Mouse (Mus musculus) liver, embryonic 14 days (tissue): ENCODE measurements around the gene Cpsf4. TPM values are rescaled to one million over a fixed set of nuclear protein-coding genes. Genes with fewer than 3 reads are reported as not detected.

Experiments used
- polyA plus RNA-seq: library from polyadenylated mRNA; depleted of rRNA; stranded (reverse); fragments of >200 nt; gene quantifications from 2 replicates; pipeline ENCODE4 v1.2.3, GENCODE M21; 2012; rRNA removed

The Cpsf4 gene
- polyA plus RNA-seq, result 27.1 and 29.8 TPM in 2 replicates

DNA sequence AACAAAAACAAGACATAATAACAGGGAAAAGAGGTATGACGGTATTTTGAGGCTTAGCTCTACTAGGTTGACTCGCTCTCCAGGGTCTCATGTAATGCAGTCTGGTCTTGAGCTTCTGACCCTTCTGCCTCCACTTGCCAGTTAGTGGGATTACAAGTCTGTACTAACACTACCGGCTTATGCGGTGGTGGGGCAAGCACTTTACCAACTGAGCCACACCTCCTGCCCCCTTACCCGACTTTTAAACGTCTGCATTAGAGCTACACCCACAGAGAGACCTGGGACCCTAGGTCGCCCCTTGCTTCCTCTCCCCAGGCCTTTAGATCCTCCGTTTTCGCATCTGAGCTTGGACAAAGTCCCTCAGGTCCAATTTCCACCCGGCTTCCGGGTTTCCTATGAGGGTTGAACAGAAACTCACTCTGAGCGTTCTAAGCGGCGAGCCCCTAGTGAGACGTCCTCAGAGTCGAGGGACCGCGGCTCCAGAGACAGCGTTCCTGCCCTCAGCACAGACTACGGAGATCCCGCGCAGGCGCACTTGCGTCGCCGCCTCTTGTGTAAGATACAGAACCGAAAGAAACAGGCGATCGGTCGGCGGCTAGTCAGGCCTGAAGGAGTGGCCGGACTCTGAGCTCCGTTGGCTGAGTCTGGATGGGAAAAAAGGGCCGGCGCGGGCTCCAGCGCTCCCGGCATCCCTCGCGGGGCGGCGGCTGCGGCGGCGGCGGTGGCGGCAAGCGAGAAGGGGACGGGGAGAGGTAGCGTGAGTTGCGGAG, at the start of gene Cpsf4, which contains the start of gene Ptcd1:
TSS of gene Cpsf4 (plus strand) at position 678 of the 770 bp plus-strand sequence.
TSS of gene Ptcd1 (minus strand) at position 573 of the 770 bp plus-strand sequence.

DNA sequence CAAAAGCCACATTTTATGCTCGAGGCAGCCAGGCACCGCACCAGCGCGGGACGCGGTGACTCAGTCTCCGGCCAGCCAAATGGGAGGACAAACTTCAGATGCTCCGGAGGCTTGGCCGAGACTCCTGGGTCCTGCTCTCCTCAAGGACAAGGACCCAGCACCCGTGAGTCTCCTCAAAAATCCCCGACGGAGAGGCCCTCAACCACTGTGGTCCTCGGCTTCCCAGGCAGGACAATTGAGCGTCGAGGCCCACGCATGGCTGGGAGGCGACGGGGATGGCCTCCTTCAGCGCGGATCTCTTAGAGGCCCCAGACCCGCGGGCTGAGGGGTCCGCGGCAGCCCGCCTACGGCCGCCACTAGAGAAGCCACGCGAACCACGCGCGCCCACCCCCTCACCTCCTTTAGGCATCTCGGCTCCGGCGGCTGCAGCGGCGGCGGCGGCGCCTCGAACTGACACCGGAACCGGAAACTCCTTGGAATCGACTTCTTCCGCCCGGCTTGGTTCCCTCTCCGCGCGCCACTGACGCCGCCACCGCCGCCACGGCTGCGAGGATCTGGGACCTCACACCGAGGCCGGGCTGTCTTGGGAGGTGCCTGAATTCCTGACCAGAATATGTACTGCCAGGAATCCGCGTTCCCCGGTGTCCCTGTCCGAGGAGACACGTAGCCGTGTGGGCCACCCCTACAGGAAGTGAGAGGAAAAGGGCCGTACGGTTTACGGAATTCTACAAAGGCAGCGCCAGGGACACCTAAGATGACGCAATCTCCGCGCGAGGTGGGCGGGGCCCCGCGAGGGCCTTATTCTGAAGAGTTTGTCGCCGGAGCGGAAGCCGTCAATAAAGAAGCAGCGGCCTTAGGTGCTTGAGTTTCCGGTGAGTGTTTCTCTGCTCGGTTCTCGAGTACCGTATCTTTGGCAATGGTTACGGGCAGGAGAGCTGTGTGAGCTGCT, 27.2 kb upstream of the Cpsf4 start, which contains the start of the genes Pdap1 and Bud31:
TSS of gene Pdap1 (minus strand) at position 668 of the 949 bp plus-strand sequence.
TSS of gene Bud31 (plus strand) at position 792 of the 949 bp plus-strand sequence.

GRCm38 (mm10) chr5:145191962-145192361, 24.9 kb downstream of the Cpsf4 start, which contains the start of gene Atp5j2:
Atp5j2 (minus strand) TSS chr5:145192062.

GRCm38 (mm10) chr5:145201321-145201991, 34.4 kb downstream of the Cpsf4 start, which contains the start of gene Zkscan14:
Zkscan14 (minus strand) TSS chr5:145201868.

DNA sequence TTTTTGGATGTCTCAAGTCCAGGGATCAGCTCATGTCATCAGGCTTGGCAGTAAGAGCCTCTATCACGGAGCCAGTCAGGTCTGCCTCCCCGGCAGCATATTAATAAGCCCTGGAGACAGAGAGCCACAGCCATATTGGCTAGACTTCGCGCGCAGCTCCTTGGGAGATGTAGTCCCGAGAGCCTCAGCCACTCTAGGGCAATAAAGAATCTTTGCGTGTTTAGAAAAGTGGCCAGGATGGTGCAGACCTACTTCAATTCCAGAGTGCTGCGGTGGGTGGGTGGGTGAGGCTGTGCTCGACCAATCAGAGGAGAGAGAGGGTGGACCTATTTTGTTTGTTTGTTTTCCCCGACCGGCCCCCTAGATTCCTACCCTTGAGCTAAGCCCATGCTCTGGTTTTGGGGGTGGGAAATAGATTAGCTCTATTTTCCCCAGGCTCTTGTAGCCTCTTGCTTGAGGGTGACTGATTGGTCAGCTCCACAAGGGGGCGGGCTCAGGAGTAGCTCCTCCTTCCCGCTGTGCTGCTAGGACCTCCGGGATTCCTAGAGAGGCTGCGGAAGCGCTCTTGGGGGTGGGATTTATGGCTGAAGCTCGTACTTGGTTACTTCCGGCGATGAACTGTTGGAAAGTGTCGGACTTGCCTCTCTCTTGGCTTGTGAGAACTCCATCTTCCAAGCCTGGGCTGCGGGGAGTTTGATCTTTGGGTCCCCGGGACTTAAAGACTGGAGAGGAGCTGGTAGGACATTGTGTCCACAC, 37.1 kb downstream of the Cpsf4 start, which contains the start of gene Zkscan5:
TSS of gene Zkscan5 (plus strand) at position 627 of the 756 bp plus-strand sequence.

DNA sequence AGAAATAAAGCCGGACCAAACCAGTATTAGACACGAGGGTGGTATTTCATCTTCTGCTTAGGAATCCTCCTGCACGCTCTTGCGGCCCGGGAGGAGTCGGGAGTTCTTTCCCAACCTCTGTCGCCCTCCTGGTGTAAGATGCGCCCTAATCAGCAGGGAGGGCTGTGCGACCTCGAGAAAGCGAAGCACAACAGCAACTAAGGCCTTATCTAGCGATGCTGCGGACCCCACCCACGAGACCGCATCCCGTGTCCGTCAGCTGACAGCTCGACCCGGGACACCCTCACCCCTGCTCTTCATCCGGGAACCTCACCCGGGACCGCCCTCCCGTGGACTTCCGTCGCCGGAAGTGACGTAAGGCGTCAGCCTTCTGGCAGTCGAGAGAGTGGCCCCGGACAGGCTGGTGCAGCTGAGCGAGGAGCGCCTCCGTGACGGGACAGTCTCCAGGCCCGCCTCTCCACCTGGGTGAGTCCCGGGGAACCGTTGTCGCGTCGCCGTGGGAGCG, 64.4 kb downstream of the Cpsf4 start, which contains the start of gene Zfp655:
TSS of gene Zfp655 (plus strand) at position 349 of the 505 bp plus-strand sequence.

Other genes starting within 250 kb of the Cpsf4 start
- gene Smurf1, start 201.4 kb upstream of the Cpsf4 start, polyA plus RNA-seq, result 1.4 TPM in 2 replicates
- not detected in 2 replicates for gene Gm4871, start 134.5 kb upstream of the Cpsf4 start, polyA plus RNA-seq
- not detected in 2 replicates for gene 1700018F24Rik, start 124.2 kb upstream of the Cpsf4 start, polyA plus RNA-seq
- gene Arpc1a, start 83.4 kb upstream of the Cpsf4 start, polyA plus RNA-seq, result 40.3 and 49.6 TPM in 2 replicates
- 0.05 and 0.09 TPM in 2 replicates for gene Kpna7, start 83.2 kb upstream of the Cpsf4 start, polyA plus RNA-seq
- gene Arpc1b, start 53.0 kb upstream of the Cpsf4 start, polyA plus RNA-seq, result 64.2 and 70.6 TPM in 2 replicates
- 51.0 and 57.0 TPM in 2 replicates for gene Pdap1, start 27.0 kb upstream of the Cpsf4 start, polyA plus RNA-seq
- 86.6 and 96.6 TPM in 2 replicates for gene Bud31, start 26.9 kb upstream of the Cpsf4 start, polyA plus RNA-seq
- gene Ptcd1, start 105 bp upstream of the Cpsf4 start, polyA plus RNA-seq, result 5.4 and 5.7 TPM in 2 replicates
- gene Atp5j2, start 24.8 kb downstream of the Cpsf4 start, polyA plus RNA-seq, result 202 and 203 TPM in 2 replicates
- gene Zkscan14, start 34.7 kb downstream of the Cpsf4 start, polyA plus RNA-seq, result 2.5 and 2.6 TPM in 2 replicates
- gene Zkscan5, start 37.3 kb downstream of the Cpsf4 start, polyA plus RNA-seq, result 2.3 and 2.4 TPM in 2 replicates
- gene Zfp655, start 64.5 kb downstream of the Cpsf4 start, polyA plus RNA-seq, result 8.5 and 9.3 TPM in 2 replicates
- gene Zscan25, start 113.3 kb downstream of the Cpsf4 start, polyA plus RNA-seq, result 3.8 and 4.3 TPM in 2 replicates
- 0.01 and 0.03 TPM in 2 replicates for gene Cyp3a57, start 178.1 kb downstream of the Cpsf4 start, polyA plus RNA-seq